Mouse (Mus musculus) cerebellum, adult 9-10 months (tissue): ENCODE data around the gene Coq6.
A peak's percentile ranks its signal among the peaks of the same experiment; 100 is the strongest.

Experiments
- DNase-seq: peaks from one replicate; pipeline ENCODE4 v3.0.0; 2022

The Coq6 gene

DNA sequence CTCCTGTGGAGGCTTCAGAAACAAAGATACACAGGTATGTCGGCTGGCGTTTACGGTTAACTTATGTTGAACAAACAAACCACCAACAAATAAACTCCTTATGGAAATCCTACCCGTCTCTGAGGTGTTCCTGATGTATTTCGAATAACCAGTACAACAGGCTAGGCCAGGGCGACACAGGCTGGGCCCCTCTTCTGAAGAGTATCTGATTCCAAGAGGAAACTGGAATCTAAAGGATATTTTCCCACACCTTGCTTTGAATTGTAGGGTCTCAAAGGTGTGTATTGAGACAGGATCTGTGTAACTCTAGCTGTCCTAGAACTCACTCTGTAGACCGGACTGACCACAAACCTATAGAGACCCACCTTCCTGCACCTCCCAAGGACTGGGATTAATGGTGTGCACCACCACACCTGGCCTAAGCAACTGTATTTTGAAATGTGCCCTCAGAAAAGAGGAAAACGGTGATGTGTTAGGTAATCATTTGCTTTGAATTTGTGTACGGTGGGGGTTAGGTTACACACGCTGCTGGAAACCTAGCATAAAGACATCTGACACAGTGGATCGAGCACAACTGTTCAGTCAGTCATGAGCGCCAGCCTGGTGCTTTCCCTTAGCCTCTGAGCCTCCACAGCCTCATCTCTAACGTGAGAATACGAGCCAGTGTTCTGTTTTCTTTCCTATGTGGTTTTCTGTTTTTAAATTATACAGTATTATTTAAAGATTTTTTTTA, 35.7 kb downstream of the Coq6 start:
- no peak for DNase-seq

DNA sequence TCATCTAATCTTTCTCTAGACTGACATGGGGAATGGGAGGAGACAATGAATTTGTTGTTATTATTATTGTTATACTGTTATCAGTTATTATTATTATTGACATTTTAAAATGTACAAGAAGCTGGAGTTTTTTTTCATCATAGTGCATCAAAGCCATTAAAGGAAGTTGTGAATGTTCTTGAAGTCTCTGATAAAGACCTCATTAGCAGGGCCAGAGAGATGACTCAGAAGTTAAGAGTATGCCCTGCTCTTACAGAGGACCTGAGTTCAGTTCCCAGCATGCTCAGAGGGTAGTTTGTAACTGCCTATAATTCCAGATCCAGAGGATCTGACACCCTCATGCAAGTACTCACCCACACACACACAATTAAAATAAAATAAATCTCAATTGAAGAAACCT, 36.2 kb downstream of the Coq6 start:
- no peak for DNase-seq

DNA sequence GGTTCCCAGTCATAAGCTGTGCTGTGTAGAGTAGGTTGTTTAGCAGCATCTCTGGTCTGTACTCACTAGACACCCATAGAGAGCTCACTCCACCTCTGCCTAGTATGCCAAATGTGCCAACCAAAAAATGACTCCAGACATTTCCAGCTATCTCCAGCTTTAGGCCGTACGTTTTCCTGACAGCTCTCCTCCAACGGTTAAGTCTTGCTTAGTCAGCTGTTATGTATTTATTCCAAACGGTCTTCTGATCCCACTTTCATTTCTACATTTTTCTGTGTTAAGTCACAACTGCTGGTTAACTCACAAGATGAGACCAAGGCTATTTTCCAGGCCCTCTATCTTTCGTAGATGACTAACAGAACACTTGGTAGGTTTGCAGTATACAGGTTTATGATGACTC, 37.2 kb downstream of the Coq6 start:
- no peak for DNase-seq

DNA sequence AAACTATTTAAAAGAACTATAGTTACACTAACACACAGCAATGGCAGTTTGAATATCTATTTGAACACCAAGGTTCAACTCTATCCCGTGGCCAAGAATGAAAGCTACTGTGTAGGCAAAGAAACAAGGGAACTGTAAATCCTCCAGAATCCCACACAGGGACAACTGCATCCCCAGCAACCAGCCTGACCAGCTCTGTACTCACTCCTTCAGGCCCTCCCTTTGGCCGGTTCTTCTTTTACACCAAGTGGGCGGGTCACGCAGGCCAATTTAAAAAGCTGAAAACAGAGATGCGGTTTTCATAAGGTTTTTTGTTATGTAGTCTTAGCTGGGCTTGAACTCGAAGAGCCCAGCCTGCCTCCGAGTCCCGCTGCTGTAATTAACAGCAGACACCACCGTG, 37.7 kb downstream of the Coq6 start:
- DNase-seq: no peak

DNA sequence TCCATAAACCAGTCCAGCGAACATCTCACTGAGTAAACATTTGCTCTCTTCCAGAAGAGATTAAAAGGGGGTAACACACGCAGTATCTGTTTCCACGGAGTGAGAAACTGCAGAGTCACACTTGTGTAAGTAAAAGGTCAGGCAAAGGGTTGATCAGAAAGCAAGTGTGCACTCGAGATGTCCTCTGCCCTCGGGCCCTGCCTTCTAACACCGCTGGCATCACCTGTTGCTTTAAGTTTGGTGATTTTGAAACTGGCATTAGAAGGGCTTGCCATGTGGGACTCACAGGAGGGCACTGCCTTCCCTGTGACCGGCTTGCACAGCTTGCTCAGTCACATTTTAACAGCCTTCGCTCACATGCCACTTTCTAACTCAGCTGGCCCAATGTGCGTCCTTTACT, 38.2 kb downstream of the Coq6 start:
- DNase-seq: no peak

DNA sequence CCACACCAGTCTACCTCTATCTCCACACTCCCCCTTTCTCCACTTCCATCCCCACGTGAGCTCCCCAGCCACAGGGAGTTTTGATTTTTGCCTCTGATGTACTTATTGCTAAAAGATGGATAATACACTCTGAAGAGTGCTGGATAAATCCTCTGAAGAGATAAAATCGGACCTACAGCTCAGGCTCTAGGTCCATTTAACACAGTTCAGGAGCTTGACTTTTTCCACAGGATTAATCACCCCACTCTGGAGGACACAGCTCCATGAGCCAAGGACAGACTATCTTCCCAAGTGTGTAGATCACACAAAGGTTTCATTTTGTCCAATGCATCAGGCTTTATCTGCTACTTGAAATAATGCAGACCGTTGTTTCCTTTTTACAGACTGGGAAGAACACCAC, 38.6 kb downstream of the Coq6 start:
- DNase-seq: no peak

DNA sequence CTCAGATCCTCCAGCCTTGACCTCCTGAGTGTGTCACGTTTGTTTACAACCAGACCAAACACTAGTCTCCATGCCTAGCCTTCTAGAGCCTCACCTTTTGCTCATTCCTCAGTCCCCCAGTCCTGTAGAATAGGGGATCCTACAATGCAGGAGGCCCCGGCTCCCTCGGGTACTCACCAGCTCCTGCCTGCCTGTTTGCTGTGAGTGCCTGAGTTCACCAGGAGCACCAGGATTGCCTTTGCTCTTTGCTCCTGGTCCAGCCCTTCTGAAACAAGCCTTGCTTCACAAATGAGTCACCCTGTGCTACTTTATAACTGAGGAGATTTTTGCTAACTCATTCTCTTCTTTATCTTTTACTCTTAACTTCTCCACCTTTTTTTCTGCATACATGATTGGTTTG, 39.2 kb downstream of the Coq6 start:
- no peak for DNase-seq

DNA sequence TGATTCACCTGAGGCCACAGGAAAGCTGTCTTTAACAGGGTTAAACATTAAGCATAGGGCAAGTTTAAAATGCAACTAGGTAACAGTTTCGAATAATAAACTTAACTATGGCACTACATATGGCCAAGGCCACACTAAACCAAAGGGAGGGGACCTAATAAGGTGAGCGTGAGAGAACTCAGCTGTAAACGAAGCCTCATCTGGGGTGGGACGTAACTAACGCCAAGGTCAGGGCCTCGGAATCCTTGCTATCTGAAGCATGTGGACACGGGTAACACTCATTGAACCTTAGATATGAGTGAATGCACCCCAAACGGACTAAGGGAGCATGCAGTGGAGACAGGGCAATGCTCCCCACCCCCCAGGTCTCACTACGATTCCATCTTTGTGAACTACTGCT, 41.5 kb downstream of the Coq6 start:
- DNase-seq: no peak

DNA sequence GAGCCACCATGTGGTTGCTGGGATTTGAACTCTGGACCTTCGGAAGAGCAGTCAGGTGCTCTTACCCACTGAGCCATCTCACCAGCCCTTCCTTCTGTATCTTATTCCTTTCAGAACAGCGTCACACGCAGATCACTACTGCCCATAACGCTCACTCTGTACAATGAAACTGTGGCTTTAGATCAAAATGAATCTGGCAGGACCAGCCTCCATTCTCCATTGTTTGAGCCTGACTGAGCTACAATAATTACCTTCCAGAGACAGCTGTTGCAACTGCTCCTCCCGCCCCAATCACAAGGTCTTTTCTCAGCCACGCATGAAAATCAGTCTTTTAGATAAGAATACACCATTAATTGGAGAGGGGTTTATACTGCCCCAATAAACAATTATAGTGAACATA, 43.1 kb downstream of the Coq6 start:
- no peak for DNase-seq

DNA sequence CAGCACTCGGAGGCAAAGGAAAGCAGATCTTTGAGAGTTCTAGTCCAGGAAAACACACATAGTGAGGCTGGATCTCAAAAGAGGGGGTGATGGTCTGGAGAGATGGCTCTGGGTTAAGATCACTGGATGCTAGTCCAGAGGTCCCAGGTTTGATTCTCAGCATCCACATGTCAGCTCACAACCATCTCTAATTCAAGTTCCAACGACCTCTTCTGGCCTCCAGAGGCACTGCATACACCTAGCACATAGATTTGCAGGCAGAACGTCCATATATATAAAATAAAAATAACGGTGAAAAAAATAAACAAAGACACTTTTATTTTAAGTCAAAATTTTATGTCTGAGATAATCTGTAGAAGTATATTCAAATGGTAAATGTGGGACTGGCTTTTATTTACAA, 45.8 kb downstream of the Coq6 start:
- DNase-seq: no peak

DNA sequence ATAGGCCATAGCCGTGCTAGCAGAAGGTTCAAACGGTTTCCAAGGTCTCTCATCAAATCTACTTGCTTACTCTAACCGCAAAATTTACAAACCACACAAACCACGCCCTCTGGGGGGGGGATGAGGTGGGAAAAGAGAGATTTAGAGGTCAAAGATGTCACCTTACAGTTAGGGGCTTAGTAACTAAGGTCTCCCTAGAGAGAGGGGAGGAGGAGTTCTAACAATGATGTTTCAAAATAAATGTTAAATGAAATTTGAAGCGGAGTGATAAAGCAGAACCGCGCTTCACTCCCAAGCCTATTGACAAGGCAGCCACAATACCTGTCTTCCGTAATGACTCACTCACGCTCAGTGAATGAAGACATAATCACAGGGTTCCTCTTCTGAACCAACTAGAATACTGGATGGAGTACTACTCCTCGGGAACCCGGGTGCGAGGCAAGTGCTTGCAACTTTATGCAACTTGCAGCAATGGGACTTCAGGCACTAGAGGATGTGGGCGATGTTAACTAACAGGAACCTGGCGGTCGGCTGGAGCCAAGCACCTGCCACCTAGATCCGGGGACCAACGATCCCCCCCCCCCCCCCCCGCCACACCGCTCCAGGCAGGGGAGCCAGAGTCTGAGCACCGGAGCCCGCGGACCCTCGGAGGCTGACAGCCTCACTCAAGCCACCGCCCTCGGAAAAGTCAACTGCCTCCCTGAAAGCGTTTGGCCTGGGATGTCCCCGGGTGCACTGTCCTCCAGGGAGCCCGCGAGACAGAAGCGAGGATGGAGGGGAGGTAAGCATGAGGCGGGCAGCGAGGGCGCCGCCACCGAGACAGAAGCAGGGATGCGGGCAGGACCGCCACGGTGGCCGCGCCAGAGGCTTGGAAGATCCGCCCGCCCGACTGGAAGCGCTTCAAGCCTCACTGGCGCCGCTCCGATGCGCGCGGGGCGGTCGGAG, 46.7 kb downstream of the Coq6 start:
- DNase-seq: peak; percentile 56

DNA sequence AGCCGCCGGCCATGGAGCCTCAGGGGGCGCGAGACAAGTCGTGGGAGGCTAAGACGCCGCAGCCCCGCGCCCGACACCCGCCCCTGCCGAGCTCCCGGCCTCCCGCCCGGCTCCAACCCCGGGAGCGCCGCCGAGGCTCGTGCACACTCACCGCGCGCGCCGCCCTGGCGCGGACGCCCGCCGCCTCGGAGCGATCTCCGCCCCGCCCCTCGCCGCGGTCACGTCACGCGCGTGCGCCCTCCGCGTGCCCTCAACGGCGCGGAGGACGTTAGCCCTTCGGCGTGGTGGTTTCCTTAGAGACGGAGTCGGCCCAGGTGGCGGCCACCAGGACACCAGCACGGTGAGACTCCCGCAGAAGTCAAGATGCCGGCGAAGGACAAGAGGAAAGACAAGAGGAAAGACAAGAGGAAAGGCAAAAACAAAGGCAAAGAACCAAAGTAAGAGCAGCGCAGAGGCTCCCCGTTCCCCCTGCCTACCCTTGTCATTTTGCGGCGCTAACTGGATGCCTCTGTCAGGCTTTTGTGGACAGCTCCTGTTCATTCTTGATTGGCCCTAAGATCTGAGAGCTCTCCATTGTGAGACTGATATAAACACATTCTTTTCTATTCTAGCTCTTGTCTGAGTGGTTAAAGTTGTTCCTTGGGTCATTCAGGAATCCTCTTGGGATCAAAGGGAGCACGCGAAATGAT, 47.5 kb downstream of the Coq6 start, which contains the start of the genes Entpd5 and Bbof1:
Gene Entpd5, minus strand, starts transcription at position 211 of the 689 bp plus-strand sequence.
Gene Bbof1, plus strand, starts transcription at position 253 of the 689 bp plus-strand sequence.
- peak; percentile 91 for DNase-seq

DNA sequence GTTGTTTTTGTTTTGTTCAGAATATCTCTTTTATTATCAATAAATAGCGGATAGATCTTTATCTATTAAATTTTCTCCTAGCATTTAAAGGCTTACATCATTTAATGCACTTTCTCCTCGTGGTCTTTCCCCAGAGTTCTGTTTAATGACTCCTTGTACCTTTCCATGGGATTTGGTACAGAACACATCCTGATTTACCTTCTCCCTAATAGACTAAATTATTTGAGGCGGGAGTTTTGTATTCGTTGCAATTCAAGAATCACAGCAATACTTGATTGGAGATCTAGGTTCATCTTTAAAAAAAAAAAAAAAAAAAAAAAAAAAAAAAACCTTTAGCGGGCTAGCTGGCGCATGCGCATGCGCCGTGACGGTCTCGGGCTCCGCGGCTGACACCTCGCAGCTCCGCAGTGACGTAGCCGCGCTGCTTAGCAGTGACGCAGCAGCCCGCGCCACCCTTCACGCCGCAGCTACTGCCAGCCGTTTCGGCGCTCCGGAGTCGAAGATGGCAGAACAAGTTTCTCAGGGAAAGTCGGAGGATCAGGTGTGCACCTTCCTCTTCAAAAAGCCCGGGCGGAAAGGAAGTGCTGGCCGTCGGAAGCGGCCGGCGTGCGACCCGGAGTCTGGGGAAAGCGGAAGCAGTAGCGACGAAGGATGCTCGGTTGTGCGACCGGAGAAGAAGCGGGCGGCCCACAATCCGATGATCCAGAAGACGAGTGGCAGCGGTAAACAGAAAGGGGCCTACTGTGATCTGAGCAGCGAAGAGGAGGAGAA, 55.6 kb downstream of the Coq6 start, which contains the start of gene Rnf113a2:
Gene Rnf113a2, plus strand, starts transcription at position 363 of the 771 bp plus-strand sequence.
- peak; percentile 77 for DNase-seq

DNA sequence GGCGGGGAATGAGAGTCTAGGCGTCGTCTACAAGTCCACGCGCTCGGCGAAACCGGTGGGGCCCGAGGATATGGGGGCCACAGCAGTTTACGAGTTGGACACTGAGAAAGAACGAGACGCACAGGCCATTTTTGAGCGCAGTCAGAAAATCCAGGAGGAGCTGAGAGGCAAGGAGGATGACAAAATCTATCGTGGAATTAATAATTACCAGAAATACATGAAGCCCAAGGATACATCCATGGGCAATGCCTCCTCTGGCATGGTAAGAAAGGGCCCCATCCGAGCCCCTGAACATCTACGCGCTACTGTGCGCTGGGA, 56.1 kb downstream of the Coq6 start:
- no peak for DNase-seq
